Comparison of ENCODE assay signal across 8 mouse cellular contexts in genomic region chr10:63574100-63574609, GRCm38 (mm10).
DNase-seq lines count a peak whose midpoint lies in the region; ATAC-seq and TF ChIP-seq lines count a peak whose summit lies in the region.

No protein-coding gene starts in this region.

- 87% methylated on average over 7 of the region's 7 CpGs for WGBS in embryonic facial prominence, embryonic 10.5 days
- WGBS in liver, postnatal 0 days (ENCODE audit: insufficient replicate concordance), result 82% methylated on average over 7 of the region's 7 CpGs

- no peak overlapping the region for H3K4me3 ChIP-seq in embryonic facial prominence, embryonic 10.5 days
- H3K4me3 ChIP-seq in liver, postnatal 0 days (ENCODE audit: low read depth, low read length), result no peak overlapping the region

- no peaks in the 10 kb centered on the region for H3K36me3 ChIP-seq in embryonic facial prominence, embryonic 10.5 days (replicated peaks)
- H3K36me3 ChIP-seq in liver, postnatal 0 days (replicated peaks; ENCODE audit: insufficient read depth, low read length), result no peaks in the 10 kb centered on the region

- no peak for TF ChIP-seq EP300 in liver, postnatal 0 days (IDR thresholded peaks at IDR 0.05; ENCODE audit: low read depth)

- H3K27ac ChIP-seq in embryonic facial prominence, embryonic 10.5 days (replicated peaks), result no peak overlapping the region; the same call in 1 of the 2 replicates
- H3K27ac ChIP-seq in liver, postnatal 0 days (ENCODE audit: low read depth), result no peak overlapping the region

- no peak overlapping the region for H3K4me2 ChIP-seq in liver, postnatal 0 days (ENCODE audit: low read depth, low read length)

- ATAC-seq in frontal cortex, adult (ENCODE audit: low TSS enrichment), result peak; percentile 82
- ATAC-seq in liver, postnatal 0 days, result no peak

- no peak overlapping the region for H3K9ac ChIP-seq in liver, postnatal 0 days (replicated peaks)

- H3K4me1 ChIP-seq in embryonic facial prominence, embryonic 10.5 days, result no peaks in the 10 kb centered on the region
- H3K4me1 ChIP-seq in liver, postnatal 0 days (ENCODE audit: insufficient read depth), result no peaks in the 10 kb centered on the region

- peak; percentile 47 for TF ChIP-seq CTCF in liver, postnatal 0 days (IDR thresholded peaks at IDR 0.05; ENCODE audit: low read depth)

- no peaks in the 10 kb centered on the region for H3K9me3 ChIP-seq in embryonic facial prominence, embryonic 10.5 days
- H3K9me3 ChIP-seq in liver, postnatal 0 days (ENCODE audit: low read length), result no peaks in the 10 kb centered on the region

- no peaks in the 10 kb centered on the region for H3K27me3 ChIP-seq in embryonic facial prominence, embryonic 10.5 days (replicated peaks; ENCODE audit: low read depth, poor library complexity, severe bottlenecking)
- no peaks in the 10 kb centered on the region for H3K27me3 ChIP-seq in liver, postnatal 0 days (ENCODE audit: insufficient read depth, low read length)

- DNase-seq in frontal cortex, postnatal 14 days (ENCODE audit: low spot score in 2 of 2), result no peak
- DNase-seq in ovary, postnatal 14 days (ENCODE audit: low spot score), result peak; percentile 9
- no peak for DNase-seq in ovary, adult 18-20 months (ENCODE audit: low spot score)
- peak; percentile 49 for DNase-seq in embryonic facial prominence, embryonic 10.5 days (ENCODE audit: low spot score)
- no peak for DNase-seq in liver, postnatal 0 days
- DNase-seq in thymus, postnatal 0 days (ENCODE audit: low spot score), result no peak
- no peak for DNase-seq in spleen, postnatal 14 days (ENCODE audit: low spot score in 2 of 2)

Comparison
In these comparisons a context has a peak if more than half of its experiments do, and no peak if none do; other contexts are left out.
1. DNase-seq: peak in ovary, postnatal 14 days (single experiment) and embryonic facial prominence, embryonic 10.5 days (single experiment); none in frontal cortex, postnatal 14 days (0 of 2), ovary, adult 18-20 months (single experiment), liver, postnatal 0 days (single experiment), thymus, postnatal 0 days (single experiment) and spleen, postnatal 14 days (0 of 2).